8 mouse cellular contexts compared by ENCODE assay signal in genomic region chr5:43781977-43782930, GRCm38 (mm10). TPM values are rescaled to one million over a fixed set of nuclear protein-coding genes. Genes with fewer than 3 reads are reported as not detected.
DNase-seq lines count a peak whose midpoint lies in the region; ATAC-seq and TF ChIP-seq lines count a peak whose summit lies in the region.

No protein-coding gene starts in this region.

- peak overlapping the region; percentile 96 for H3K9ac ChIP-seq in hindbrain, postnatal 0 days (replicated peaks; ENCODE audit: low read length)

- H3K4me2 ChIP-seq in hindbrain, postnatal 0 days (ENCODE audit: low read depth, low read length): peak overlapping the region; percentile 89

- intact Hi-C loops in gastrocnemius, adult 2 months (cut with DNase I): no loop called here
- intact Hi-C loops in left cerebral cortex, postnatal 10 days (cut with DNase I): no loop called here

- peak overlapping the region; percentile 92 for H3K27ac ChIP-seq in gastrocnemius, adult 2 months
- H3K27ac ChIP-seq in hindbrain, postnatal 0 days: peak overlapping the region; percentile 100

- H3K9me3 ChIP-seq in hindbrain, postnatal 0 days (ENCODE audit: low read length): no peaks in the 10 kb centered on the region

- no peaks in the 10 kb centered on the region for H3K36me3 ChIP-seq in hindbrain, postnatal 0 days (ENCODE audit: insufficient read depth, low read length)

- DNase-seq in cerebellum, postnatal 4 days (ENCODE audit: low spot score in 2 of 2): peak; percentile 52 to 83
- peak; percentile 88 for DNase-seq in gastrocnemius, adult 2 months
- peak; percentile 96 for DNase-seq in hindbrain, postnatal 0 days (ENCODE audit: low spot score)
- peak; percentile 66 to 87 for DNase-seq in left cerebral cortex, postnatal 10 days (ENCODE audit: extremely low spot score in 1 of 2, low spot score in 2 of 2)
- DNase-seq in right cerebral cortex, postnatal 14 days: peak; percentile 83
- peak; percentile 78 for DNase-seq in urinary bladder, postnatal 25 days (ENCODE audit: low spot score)

- no peaks in the 10 kb centered on the region for H3K27me3 ChIP-seq in hindbrain, postnatal 0 days (ENCODE audit: insufficient read depth, low read length)

- H3K4me1 ChIP-seq in hindbrain, postnatal 0 days (ENCODE audit: insufficient read depth, low read length): peaks cover 5% of the 10 kb centered on the region; the same call in 1 of the 2 replicates

- H3K4me3 ChIP-seq in gastrocnemius, adult 2 months: peak overlapping the region; percentile 97
- H3K4me3 ChIP-seq in hindbrain, postnatal 0 days (ENCODE audit: low read length): peak overlapping the region; percentile 88

- 4% methylated on average over 64 of the region's 82 CpGs for WGBS in hindbrain, postnatal 0 days

- no peak for TF ChIP-seq CTCF in gastrocnemius, adult 2 months (IDR thresholded peaks at IDR 0.05)
- TF ChIP-seq CTCF in hindbrain, postnatal 0 days (IDR thresholded peaks at IDR 0.05; ENCODE audit: low read depth): 0 out of 2 replicates have a peak, but pooled peaks have one; percentile 8

- ATAC-seq in activated CD4-positive, CD25-positive, alpha-beta regulatory T cell, adult 4 months: peak; percentile 77
- peak; percentile 95 for ATAC-seq in hindbrain, postnatal 0 days
- ATAC-seq in megakaryocyte progenitor cell, adult 5-6 weeks (replicated peaks; ENCODE audit: poor library complexity): peak; percentile 66

RNA-seq across cellular contexts. Expression of gene Bst1, which starts 36.4 kb away (rescaled TPM):
- under 1 TPM in 1 of 2 experiments, not detected in 1; 0.56 TPM for polyA plus RNA-seq in activated CD4-positive, CD25-positive, alpha-beta regulatory T cell, adult 4 months (2017; shearing (Covaris generic))
- total RNA-seq in gastrocnemius, adult 2 months (2021): under 1 TPM in 1 of 2 experiments, not detected in 1; 0.17 TPM
- 0.11 TPM in 1 of 2 replicates, not detected in the other for total RNA-seq in hindbrain, postnatal 0 days (2014; rRNA removed)
- 0.15 TPM in 1 of 2 replicates, not detected in the other for polyA plus RNA-seq in hindbrain, postnatal 0 days (2015; fragmentation: Nextera tagmentation; extraction: Ambion mirVana)
- not detected for total RNA-seq in left cerebral cortex, postnatal 10 days (2021)
- total RNA-seq in megakaryocyte progenitor cell, adult 5-6 weeks (2015): 0.37 and 1.1 TPM in 2 replicates
- 1.9 and 2.8 TPM in 2 replicates for total RNA-seq in megakaryocyte progenitor cell, adult 5-6 weeks (2017)

RNA-seq across cellular contexts. Expression of gene Fbxl5, which starts 39.2 kb away (rescaled TPM):
- polyA plus RNA-seq in activated CD4-positive, CD25-positive, alpha-beta regulatory T cell, adult 4 months (2017; shearing (Covaris generic)): 10 to 100 TPM; 56.8 to 64.1 TPM
- 10 to 100 TPM; 33.0 to 35.4 TPM for total RNA-seq in gastrocnemius, adult 2 months (2021)
- 79.3 and 88.1 TPM in 2 replicates for total RNA-seq in hindbrain, postnatal 0 days (2014; rRNA removed)
- 74.2 and 74.7 TPM in 2 replicates for polyA plus RNA-seq in hindbrain, postnatal 0 days (2015; fragmentation: Nextera tagmentation; extraction: Ambion mirVana)
- 10 to 100 TPM; 82.9 TPM for total RNA-seq in left cerebral cortex, postnatal 10 days (2021)
- total RNA-seq in megakaryocyte progenitor cell, adult 5-6 weeks (2015): 34.7 and 37.2 TPM in 2 replicates
- 35.6 and 47.4 TPM in 2 replicates for total RNA-seq in megakaryocyte progenitor cell, adult 5-6 weeks (2017)

Comparison
In these comparisons a context has a peak if more than half of its experiments do, and no peak if none do; other contexts are left out.
1. Peak in every context shown above with its lines: DNase-seq, ATAC-seq, H3K4me3 ChIP-seq and H3K27ac ChIP-seq.